Mouse (Mus musculus) activated CD4-positive, CD25-positive, alpha-beta regulatory T cell, adult 9 weeks (primary cell): ENCODE results near the gene Gdpd1. TPM values are rescaled to one million over a fixed set of nuclear protein-coding genes. Genes with fewer than 3 reads are reported as not detected.

Source experiments
- polyA plus RNA-seq: library from polyadenylated mRNA; unstranded; fragments of 100-300 nt; shearing (Covaris generic); gene quantifications from one replicate; pipeline ENCODE4 v1.2.1, GENCODE M21; 2017

Gdpd1 gene
- polyA plus RNA-seq, result 0.61 TPM

GRCm38 (mm10) chr11:87073866-87074440 is at the start of gene Gdpd1:
Gene Gdpd1 (minus strand): TSS chr11:87074062.

GRCm38 (mm10) chr11:87108755-87109518 is 35.1 kb upstream of the Gdpd1 start, which contains the start of gene Ska2:
Gene Ska2 (plus strand): TSS chr11:87109234.

GRCm38 (mm10) chr11:87108409-87108754 is 34.5 kb upstream of the Gdpd1 start, which contains the start of gene Prr11:
Gene Prr11 (minus strand): TSS chr11:87108708.

GRCm38 (mm10) chr11:87086290-87086984 is 12.6 kb upstream of the Gdpd1 start, which contains the start of gene Smg8:
Gene Smg8 (minus strand): TSS chr11:87086774.

GRCm38 (mm10) chr11:86993041-86994037 is 80.5 kb downstream of the Gdpd1 start, which contains the start of gene Ypel2:
Gene Ypel2 (minus strand): TSS chr11:86993707.

Other genes with a start within 250 kb of the Gdpd1 start
- 4.3 TPM for gene Ypel2, start 80.4 kb downstream of the Gdpd1 start, polyA plus RNA-seq
- gene Smg8, start 12.7 kb upstream of the Gdpd1 start, polyA plus RNA-seq, result 28.7 TPM
- 0.51 TPM for gene Prr11, start 34.6 kb upstream of the Gdpd1 start, polyA plus RNA-seq
- 15.0 TPM for gene Ska2, start 35.2 kb upstream of the Gdpd1 start, polyA plus RNA-seq
- 16.8 TPM for gene Trim37, start 53.0 kb upstream of the Gdpd1 start, polyA plus RNA-seq